Mouse (Mus musculus): ENCODE data around the gene Nipa1. TPM values are rescaled to one million over a fixed set of nuclear protein-coding genes. Genes with fewer than 3 reads are reported as not detected.

The Nipa1 gene
- polyA plus RNA-seq, 1 experiment, result 0.80 TPM

GRCm38 (mm10) chr7:56049831-56050321 lies 30.1 kb upstream of the Nipa1 start, which contains the start of gene Herc2:
TSS of gene Herc2 (plus strand) at chr7:56050196.
- 0 out of 2 replicates have a peak, but pooled peaks have one; percentile 46 for TF ChIP-seq CTCF (IDR thresholded peaks at IDR 0.05; ENCODE audit: borderline replicate concordance, control insufficient read depth, extremely low read depth, insufficient read depth, low read length, poor library complexity)
- peak; percentile 94 for TF ChIP-seq POLR2A (IDR thresholded peaks at IDR 0.05; ENCODE audit: control insufficient read depth, extremely low read depth, insufficient read depth, low read length, poor library complexity)
- Histone ChIP-seq H3K4me1 (replicated peaks; ENCODE audit: control insufficient read depth, insufficient read depth, low read length) (peaks cover 5% of the 10 kb centered on the region), H3K27me3 (ENCODE audit: control insufficient read depth, insufficient read depth, low read length) (no peaks in the 10 kb centered on the region), H3K27ac (ENCODE audit: control insufficient read depth, insufficient read depth, low read length) (peak within 1 kb of the TSS; percentile 46; the same call in 1 of the 2 replicates), H3K4me3 (ENCODE audit: control insufficient read depth, insufficient read depth, low read length) (peak within 1 kb of the TSS; percentile 82), H3K36me3 (ENCODE audit: control insufficient read depth, insufficient read depth, low read length) (no peaks in the 10 kb centered on the region)
- WGBS, result under 1% methylated on average over 47 of the region's 47 CpGs
- DNase-seq, result peak; percentile 96

DNA sequence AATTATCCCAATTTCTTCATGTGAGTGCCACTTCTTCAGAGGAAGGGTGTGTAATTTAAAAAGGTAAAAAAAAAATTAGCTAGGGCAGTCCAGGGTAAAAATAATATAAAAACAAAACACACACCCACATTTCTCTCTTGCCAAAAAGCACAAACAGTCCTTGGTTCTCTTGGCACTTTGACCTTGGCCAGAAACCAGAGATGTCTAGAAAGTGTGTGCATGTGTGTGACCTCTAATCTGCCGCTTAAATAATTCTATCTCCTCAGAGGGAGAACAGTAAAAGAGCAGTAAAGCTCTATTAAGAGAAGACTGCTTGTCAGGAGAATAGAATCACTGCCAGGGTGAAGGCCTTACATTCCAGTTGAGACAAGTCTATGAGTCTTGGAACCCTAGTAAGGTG lies 27.4 kb upstream of the Nipa1 start:
- Histone ChIP-seq H3K27ac (ENCODE audit: control insufficient read depth, insufficient read depth, low read length) (no peak overlapping the region), H3K36me3 (ENCODE audit: control insufficient read depth, insufficient read depth, low read length) (no peaks in the 10 kb centered on the region), H3K4me3 (ENCODE audit: control insufficient read depth, insufficient read depth, low read length) (no peak overlapping the region), H3K27me3 (ENCODE audit: control insufficient read depth, insufficient read depth, low read length) (no peaks in the 10 kb centered on the region), H3K4me1 (replicated peaks; ENCODE audit: control insufficient read depth, insufficient read depth, low read length) (peaks cover 5% of the 10 kb centered on the region)
- TF ChIP-seq POLR2A (IDR thresholded peaks at IDR 0.05; ENCODE audit: control insufficient read depth, extremely low read depth, insufficient read depth, low read length, poor library complexity) (no peak), CTCF (IDR thresholded peaks at IDR 0.05; ENCODE audit: borderline replicate concordance, control insufficient read depth, extremely low read depth, insufficient read depth, low read length, poor library complexity) (no peak)
- no peak for DNase-seq
- 97% methylated on average over 1 of the region's 1 CpGs for WGBS

DNA sequence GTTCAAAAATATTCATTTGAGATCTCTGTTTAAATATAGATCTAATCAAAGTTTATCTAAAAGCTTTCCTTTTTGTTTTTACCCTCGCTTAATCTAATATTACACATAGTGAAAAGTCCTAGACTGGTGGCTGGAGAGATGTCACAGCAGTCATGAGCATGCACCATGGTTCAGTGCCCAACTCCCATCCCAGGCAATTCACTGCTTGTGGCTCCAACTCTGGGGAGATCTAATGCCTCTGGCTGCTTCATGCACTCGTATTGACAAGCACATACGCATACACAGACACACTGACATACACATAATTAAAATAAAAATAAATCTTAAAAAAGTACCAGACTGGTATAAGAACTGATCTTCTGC lies 24.5 kb upstream of the Nipa1 start:
- Histone ChIP-seq H3K27ac (ENCODE audit: control insufficient read depth, insufficient read depth, low read length) (no peak overlapping the region), H3K4me3 (ENCODE audit: control insufficient read depth, insufficient read depth, low read length) (no peak overlapping the region), H3K27me3 (ENCODE audit: control insufficient read depth, insufficient read depth, low read length) (no peaks in the 10 kb centered on the region), H3K4me1 (replicated peaks; ENCODE audit: control insufficient read depth, insufficient read depth, low read length) (peaks cover 2% of the 10 kb centered on the region; the same call in 1 of the 2 replicates), H3K36me3 (ENCODE audit: control insufficient read depth, insufficient read depth, low read length) (no peaks in the 10 kb centered on the region)
- WGBS, result 92% methylated on average over 3 of the region's 3 CpGs
- TF ChIP-seq POLR2A (IDR thresholded peaks at IDR 0.05; ENCODE audit: control insufficient read depth, extremely low read depth, insufficient read depth, low read length, poor library complexity), result no peak
- no peak for TF ChIP-seq CTCF (IDR thresholded peaks at IDR 0.05; ENCODE audit: borderline replicate concordance, control insufficient read depth, extremely low read depth, insufficient read depth, low read length, poor library complexity)
- no peak for DNase-seq

DNA sequence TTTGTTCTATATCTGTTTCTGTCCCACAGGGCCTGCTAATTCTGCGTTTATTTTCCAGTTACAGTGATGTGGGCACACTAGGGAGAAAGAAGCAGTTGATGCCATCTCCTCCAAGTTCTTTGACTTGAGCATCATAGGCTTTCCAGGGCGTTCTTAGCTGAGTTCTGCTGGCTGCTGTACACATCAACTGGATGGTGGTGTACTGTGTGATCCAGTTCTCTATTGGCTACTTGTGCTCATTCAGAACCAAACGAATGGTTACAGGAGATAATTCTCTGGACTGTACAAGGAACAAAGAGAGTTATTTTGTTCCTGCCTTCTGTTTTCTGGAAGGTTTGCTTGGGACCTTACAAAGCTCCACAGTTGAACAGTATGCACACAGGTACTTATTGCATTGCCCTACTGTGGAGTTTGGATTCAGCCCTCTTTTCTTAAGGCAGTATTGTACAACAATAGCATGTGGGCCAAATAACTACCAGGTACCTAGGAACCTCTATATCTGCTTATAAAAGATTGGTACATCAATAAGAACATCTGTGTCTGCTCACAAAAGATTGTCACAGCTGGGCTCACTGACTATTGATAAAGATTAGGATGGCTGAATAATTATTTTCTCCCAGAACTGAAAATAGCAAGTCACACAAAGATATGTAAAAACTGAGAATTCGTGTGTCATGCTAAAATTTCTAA lies 24.0 kb upstream of the Nipa1 start:
- H3K4me3 ChIP-seq (ENCODE audit: control insufficient read depth, insufficient read depth, low read length), result no peak overlapping the region
- TF ChIP-seq CTCF (IDR thresholded peaks at IDR 0.05; ENCODE audit: borderline replicate concordance, control insufficient read depth, extremely low read depth, insufficient read depth, low read length, poor library complexity) (no peak), POLR2A (IDR thresholded peaks at IDR 0.05; ENCODE audit: control insufficient read depth, extremely low read depth, insufficient read depth, low read length, poor library complexity) (no peak)
- no peak for DNase-seq
- no peak overlapping the region for H3K27ac ChIP-seq (ENCODE audit: control insufficient read depth, insufficient read depth, low read length)
- no peaks in the 10 kb centered on the region for H3K36me3 ChIP-seq (ENCODE audit: control insufficient read depth, insufficient read depth, low read length)
- no peaks in the 10 kb centered on the region for H3K27me3 ChIP-seq (ENCODE audit: control insufficient read depth, insufficient read depth, low read length)
- 80% methylated on average over 4 of the region's 4 CpGs for WGBS
- H3K4me1 ChIP-seq (replicated peaks; ENCODE audit: control insufficient read depth, insufficient read depth, low read length), result no peaks in the 10 kb centered on the region

DNA sequence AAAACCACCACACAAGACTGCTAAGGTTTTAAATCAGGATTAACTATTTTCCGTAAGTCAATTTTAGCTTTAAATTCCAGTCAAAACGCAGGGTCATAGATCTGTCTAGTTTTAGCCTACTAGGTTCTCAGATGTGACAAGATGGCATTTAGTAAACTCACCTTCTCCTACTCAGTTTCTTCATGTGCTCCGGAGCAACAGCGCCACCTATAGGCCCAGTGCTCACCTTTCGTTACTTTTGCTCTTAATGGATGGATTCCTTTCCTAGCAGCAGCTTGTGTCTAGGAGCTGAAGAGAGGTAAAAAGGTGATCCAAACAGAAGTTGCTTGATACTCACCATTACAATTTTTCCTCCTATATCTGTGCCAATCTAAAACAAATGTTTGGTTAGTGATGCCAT lies 22.6 kb upstream of the Nipa1 start:
- H3K4me1 ChIP-seq (replicated peaks; ENCODE audit: control insufficient read depth, insufficient read depth, low read length), result no peaks in the 10 kb centered on the region
- TF ChIP-seq POLR2A (IDR thresholded peaks at IDR 0.05; ENCODE audit: control insufficient read depth, extremely low read depth, insufficient read depth, low read length, poor library complexity), result no peak
- H3K4me3 ChIP-seq (ENCODE audit: control insufficient read depth, insufficient read depth, low read length), result no peak overlapping the region
- DNase-seq, result peak; percentile 69
- H3K27ac ChIP-seq (ENCODE audit: control insufficient read depth, insufficient read depth, low read length), result no peak overlapping the region
- 23% methylated on average over 5 of the region's 5 CpGs for WGBS
- H3K36me3 ChIP-seq (ENCODE audit: control insufficient read depth, insufficient read depth, low read length), result no peaks in the 10 kb centered on the region
- no peaks in the 10 kb centered on the region for H3K27me3 ChIP-seq (ENCODE audit: control insufficient read depth, insufficient read depth, low read length)

- Histone ChIP-seq H3K27ac (ENCODE audit: control insufficient read depth, insufficient read depth, low read length) (no peak overlapping the region), H3K27me3 (ENCODE audit: control insufficient read depth, insufficient read depth, low read length) (no peaks in the 10 kb centered on the region; the same call in 1 of the 2 replicates), H3K4me1 (replicated peaks; ENCODE audit: control insufficient read depth, insufficient read depth, low read length) (peaks cover 10% of the 10 kb centered on the region), H3K4me3 (ENCODE audit: control insufficient read depth, insufficient read depth, low read length) (no peak overlapping the region), H3K36me3 (ENCODE audit: control insufficient read depth, insufficient read depth, low read length) (no peaks in the 10 kb centered on the region)
- 95% methylated on average over 3 of the region's 3 CpGs for WGBS
- no peak for DNase-seq
- no peak for TF ChIP-seq CTCF (IDR thresholded peaks at IDR 0.05; ENCODE audit: borderline replicate concordance, control insufficient read depth, extremely low read depth, insufficient read depth, low read length, poor library complexity)
- no peak for TF ChIP-seq POLR2A (IDR thresholded peaks at IDR 0.05; ENCODE audit: control insufficient read depth, extremely low read depth, insufficient read depth, low read length, poor library complexity)
Measured at GRCm38 (mm10) chr7:56023586-56023985, 3.8 kb upstream of the Nipa1 start.
